Mouse (Mus musculus): ENCODE results near the gene Lrrc28. TPM values are rescaled to one million over a fixed set of nuclear protein-coding genes. Genes with fewer than 3 reads are reported as not detected.

The Lrrc28 gene
- polyA plus RNA-seq (2015; fragmentation: Nextera tagmentation; extraction: Ambion mirVana) = 23.5 and 24.1 TPM in 2 replicates

DNA sequence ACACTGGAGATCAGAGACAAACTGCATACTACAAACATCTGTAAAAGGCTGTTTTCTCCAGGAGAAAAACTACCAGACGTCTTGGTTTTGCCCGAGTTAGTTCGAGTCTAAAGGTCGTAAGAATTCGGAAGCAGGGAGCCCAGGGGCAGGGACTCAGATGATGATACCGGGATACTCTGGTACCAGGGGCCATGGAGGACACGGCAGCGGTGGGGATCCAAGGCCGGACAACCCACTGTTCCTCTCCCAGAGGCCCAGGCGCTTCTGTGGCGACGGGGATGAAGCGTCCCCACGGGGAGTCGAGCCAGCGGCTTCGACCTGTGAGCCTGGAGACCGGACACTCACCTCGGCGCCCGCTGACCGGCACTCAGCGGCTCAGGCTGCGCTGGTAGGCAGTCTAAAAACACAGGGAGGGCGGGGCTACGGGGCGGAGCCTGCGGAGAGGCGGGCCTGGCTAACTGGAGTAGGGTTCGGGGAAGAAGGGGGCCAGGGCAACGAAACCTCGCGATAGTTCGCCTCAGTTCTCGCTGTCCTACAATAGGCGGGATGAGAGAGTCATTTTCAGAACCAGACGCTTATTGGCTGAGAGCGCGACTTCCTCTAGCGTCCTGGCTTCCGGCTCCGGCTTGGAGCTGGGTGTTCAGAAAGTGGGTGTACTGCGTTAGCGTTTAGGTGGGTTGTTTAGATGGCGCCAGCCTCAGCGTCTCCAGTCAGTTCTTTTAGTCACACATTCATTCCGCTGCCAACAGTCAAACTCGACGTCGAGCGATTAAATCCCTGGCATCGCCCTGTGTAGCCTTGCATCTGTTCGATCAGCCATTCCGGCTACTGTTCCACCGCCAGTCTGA lies at the start of gene Lrrc28:
Lrrc28 (minus strand) TSS at position 436 of the 848 bp plus-strand sequence.
- Histone ChIP-seq H3K4me1 (peaks cover 34% of the 10 kb centered on the region), H3K9ac (peak within 1 kb of the TSS; percentile 94), H3K4me2 (peak within 1 kb of the TSS; percentile 72), H3K9me3 (no peaks in the 10 kb centered on the region), H3K4me3 (peak within 1 kb of the TSS; percentile 80), H3K36me3 (peaks cover 5% of the 10 kb centered on the region), H3K27me3 (no peaks in the 10 kb centered on the region), H3K27ac (peak within 1 kb of the TSS; percentile 95)
- WGBS = under 1% methylated on average over 55 of the region's 55 CpGs
- peak; percentile 99 for ATAC-seq (ENCODE audit: insufficient number of reproducible peaks, insufficient read depth, low FRiP score, low TSS enrichment, low read depth)

DNA sequence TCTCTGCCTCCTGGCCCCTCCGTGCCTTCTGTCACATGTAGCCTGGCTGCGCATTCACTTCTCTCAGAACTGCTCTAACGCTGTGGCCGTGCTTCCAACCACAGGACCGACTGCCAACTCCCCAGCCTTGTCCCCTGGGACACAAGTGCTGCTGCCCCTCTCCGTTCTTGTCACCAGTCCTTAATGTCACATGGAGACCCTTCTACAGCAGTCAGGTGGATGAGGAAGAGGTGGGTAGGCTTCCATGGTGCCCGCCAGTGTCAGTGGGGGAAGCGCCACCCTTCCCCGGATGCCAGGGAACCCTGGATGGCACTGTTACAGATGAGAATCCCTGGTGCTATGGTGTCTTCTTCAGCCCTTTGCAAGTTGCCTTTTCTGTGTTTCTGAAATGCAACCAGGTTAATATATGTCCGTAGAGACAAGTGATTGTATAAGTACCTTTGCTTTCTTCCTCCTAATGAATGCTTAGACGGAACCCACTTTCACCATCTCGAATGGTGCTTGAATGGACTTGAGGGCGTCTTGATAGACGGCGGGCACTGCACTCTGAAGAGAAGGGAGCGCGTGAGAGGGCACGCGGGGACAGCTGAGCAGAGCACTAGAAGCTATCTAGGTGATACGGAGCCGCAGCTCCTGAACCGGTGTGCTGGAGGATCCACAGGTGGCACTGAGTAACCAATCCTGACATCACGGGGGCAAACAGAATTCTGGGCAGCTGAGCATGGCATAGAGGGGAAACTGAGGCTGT lies 47.9 kb upstream of the Lrrc28 start:
- no peaks in the 10 kb centered on the region for H3K9me3 ChIP-seq
- WGBS = 91% methylated on average over 23 of the region's 23 CpGs

DNA sequence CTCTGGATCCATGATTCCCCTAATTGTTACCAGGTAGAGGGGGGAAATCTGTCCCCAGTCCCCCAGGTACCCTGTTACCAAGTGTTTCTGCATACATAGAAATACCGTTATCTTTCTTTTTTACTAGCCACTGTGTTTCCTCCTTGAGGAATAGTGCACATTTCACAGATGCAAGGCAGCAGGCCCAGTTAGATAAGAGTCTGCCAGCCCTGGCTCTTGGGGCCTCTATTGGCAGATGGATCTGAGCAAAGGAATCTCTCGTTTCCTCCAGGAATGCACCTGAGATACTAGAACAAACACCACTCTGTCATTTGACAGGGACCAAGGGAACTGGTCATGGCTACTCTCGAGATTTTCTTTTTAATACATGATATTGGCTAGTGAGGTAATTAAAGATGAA lies 47.1 kb upstream of the Lrrc28 start:
- no peak overlapping the region for H3K27ac ChIP-seq
- H3K4me3 ChIP-seq = no peak overlapping the region
- H3K4me1 ChIP-seq = no peaks in the 10 kb centered on the region
- WGBS = 77% methylated on average over 3 of the region's 3 CpGs
- H3K4me2 ChIP-seq = no peak overlapping the region
- ATAC-seq (ENCODE audit: insufficient number of reproducible peaks, insufficient read depth, low FRiP score, low TSS enrichment, low read depth) = no peak
- H3K9ac ChIP-seq = no peak overlapping the region
- H3K36me3 ChIP-seq = peaks cover 35% of the 10 kb centered on the region
- no peaks in the 10 kb centered on the region for H3K9me3 ChIP-seq
- no peaks in the 10 kb centered on the region for H3K27me3 ChIP-seq

More for the DNA sequence above, 47.9 kb upstream of the Lrrc28 start:
- no peaks in the 10 kb centered on the region for H3K27me3 ChIP-seq
- no peak overlapping the region for H3K4me3 ChIP-seq
- H3K4me1 ChIP-seq = no peaks in the 10 kb centered on the region
- H3K27ac ChIP-seq = no peak overlapping the region
- ATAC-seq (ENCODE audit: insufficient number of reproducible peaks, insufficient read depth, low FRiP score, low TSS enrichment, low read depth) = no peak
- no peak overlapping the region for H3K4me2 ChIP-seq
- H3K9ac ChIP-seq = no peak overlapping the region
- H3K36me3 ChIP-seq = peaks cover 36% of the 10 kb centered on the region

DNA sequence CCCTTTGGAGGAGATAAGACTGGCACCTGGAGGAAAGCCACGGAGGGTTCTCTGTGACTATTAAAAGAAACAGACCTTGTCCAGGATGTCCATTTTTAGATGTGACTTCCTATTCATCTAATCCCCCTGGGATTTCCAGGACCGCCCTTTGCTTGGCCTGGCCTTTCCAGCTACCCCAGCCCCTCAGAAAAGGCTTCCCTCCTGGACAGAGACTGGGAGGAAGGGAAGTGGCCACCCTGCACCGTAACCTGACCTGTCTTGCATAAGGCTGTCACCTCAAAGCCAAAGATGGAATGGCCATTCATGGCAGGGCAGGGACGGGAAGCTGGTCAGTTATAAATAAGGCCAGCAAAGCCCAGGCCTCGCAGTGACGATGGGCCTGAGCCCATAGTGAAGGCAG lies 46.0 kb upstream of the Lrrc28 start:
- no peaks in the 10 kb centered on the region for H3K27me3 ChIP-seq
- ATAC-seq (ENCODE audit: insufficient number of reproducible peaks, insufficient read depth, low FRiP score, low TSS enrichment, low read depth) = no peak
- no peak overlapping the region for H3K4me3 ChIP-seq
- peaks cover 30% of the 10 kb centered on the region for H3K36me3 ChIP-seq
- H3K9ac ChIP-seq = no peak overlapping the region
- no peak overlapping the region for H3K27ac ChIP-seq
- no peak overlapping the region for H3K4me2 ChIP-seq
- no peaks in the 10 kb centered on the region for H3K4me1 ChIP-seq
- H3K9me3 ChIP-seq = no peaks in the 10 kb centered on the region
- 76% methylated on average over 6 of the region's 6 CpGs for WGBS

DNA sequence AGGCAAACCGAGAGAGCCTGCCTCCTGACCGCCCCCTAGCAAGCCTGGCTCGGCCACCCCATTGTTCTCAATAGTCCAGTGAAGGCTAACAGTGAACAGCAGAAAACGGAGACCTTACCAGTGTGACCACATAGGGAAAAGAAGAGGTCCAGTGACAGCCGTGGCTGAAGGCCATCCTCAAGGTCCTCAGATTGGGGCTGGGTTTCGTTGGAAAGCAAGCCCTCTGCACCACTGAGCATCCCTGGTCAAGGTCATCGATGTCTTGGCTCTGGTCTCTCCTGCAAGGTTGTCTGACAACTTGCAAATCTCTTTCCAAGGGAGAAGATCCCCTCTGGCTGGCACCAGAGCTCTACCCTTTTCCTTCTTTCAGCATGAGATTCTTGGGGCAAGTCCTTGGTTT lies 44.7 kb upstream of the Lrrc28 start:
- no peaks in the 10 kb centered on the region for H3K27me3 ChIP-seq

DNA sequence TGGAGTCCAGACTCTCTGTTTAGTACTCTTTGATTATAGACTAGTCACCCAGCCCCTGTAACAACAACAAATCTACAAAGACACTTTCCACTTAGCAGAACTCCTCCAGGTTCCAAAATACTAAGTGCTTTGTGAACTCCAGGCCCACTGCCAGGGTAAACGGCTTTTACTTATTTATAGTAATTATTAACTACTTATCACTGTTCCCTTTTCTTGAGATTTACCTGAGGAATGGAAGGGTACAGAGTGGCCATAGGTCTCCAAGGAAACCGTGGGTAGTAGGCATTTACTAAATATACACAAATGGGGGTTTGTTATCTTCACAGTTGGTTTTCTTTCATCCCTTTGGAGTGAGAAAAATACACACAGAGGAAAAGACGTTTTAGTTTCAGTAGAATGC lies 43.2 kb upstream of the Lrrc28 start:
- Histone ChIP-seq H3K4me3 (no peak overlapping the region), H3K36me3 (peaks cover 40% of the 10 kb centered on the region), H3K9me3 (peaks cover 6% of the 10 kb centered on the region; the same call in 1 of the 2 replicates), H3K4me1 (no peaks in the 10 kb centered on the region), H3K4me2 (no peak overlapping the region), H3K27me3 (no peaks in the 10 kb centered on the region), H3K27ac (no peak overlapping the region), H3K9ac (no peak overlapping the region)
- WGBS = 76% methylated on average over 3 of the region's 3 CpGs
- no peak for ATAC-seq (ENCODE audit: insufficient number of reproducible peaks, insufficient read depth, low FRiP score, low TSS enrichment, low read depth)

More for the DNA sequence above, 44.7 kb upstream of the Lrrc28 start:
- Histone ChIP-seq H3K9ac (no peak overlapping the region), H3K4me1 (no peaks in the 10 kb centered on the region), H3K9me3 (peaks cover 6% of the 10 kb centered on the region; the same call in 1 of the 2 replicates), H3K4me3 (no peak overlapping the region), H3K27ac (no peak overlapping the region), H3K36me3 (peaks cover 41% of the 10 kb centered on the region), H3K4me2 (no peak overlapping the region)
- no peak for ATAC-seq (ENCODE audit: insufficient number of reproducible peaks, insufficient read depth, low FRiP score, low TSS enrichment, low read depth)
- 87% methylated on average over 7 of the region's 7 CpGs for WGBS

DNA sequence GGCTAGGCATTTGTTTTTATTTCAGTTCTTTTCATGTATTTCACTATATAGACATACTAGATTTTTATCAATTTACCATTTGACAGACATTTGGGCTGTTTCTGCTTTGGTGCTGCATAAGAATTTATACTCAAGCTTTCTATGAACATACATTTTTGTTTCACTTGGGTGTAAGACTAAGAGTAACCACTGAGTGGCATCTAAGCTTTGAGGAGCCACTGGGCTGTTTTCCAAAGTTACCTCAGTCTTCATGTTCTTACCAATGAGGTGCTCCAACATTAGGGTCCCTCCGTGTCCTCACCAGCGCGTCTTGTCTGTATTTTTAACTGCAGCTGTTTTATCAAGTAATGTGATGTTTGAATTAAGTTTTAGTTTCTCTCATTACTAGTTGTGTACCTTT lies 41.5 kb upstream of the Lrrc28 start:
- Histone ChIP-seq H3K27me3 (no peaks in the 10 kb centered on the region), H3K36me3 (peaks cover 48% of the 10 kb centered on the region), H3K27ac (no peak overlapping the region), H3K9ac (no peak overlapping the region), H3K4me3 (no peak overlapping the region), H3K4me2 (no peak overlapping the region), H3K9me3 (peaks cover 6% of the 10 kb centered on the region; the same call in 1 of the 2 replicates), H3K4me1 (no peaks in the 10 kb centered on the region)
- 95% methylated on average over 3 of the region's 3 CpGs for WGBS
- ATAC-seq (ENCODE audit: insufficient number of reproducible peaks, insufficient read depth, low FRiP score, low TSS enrichment, low read depth) = no peak

DNA sequence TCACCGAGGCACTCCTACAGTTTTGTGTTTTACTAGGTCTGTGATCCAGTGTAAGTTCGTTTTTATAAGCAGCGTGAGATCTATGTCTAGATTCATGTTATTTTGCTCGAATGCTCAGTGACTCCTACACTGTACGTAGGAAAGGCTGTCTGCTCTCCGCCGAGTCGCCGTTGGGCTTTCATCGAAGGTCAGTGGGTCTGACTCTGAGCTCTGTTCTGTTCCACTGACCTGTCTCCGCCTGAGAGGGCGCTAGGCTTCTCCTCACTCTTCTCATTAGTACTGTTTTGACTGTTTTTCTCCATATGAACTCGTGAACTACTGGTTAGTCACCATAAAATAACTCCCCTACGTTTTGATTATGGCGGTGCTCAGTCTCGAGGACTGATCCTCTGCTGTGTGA lies 37.9 kb upstream of the Lrrc28 start:
- Histone ChIP-seq H3K27ac (no peak overlapping the region), H3K36me3 (peaks cover 64% of the 10 kb centered on the region), H3K4me2 (no peak overlapping the region), H3K9ac (no peak overlapping the region), H3K4me3 (no peak overlapping the region), H3K4me1 (no peaks in the 10 kb centered on the region), H3K9me3 (peaks cover 6% of the 10 kb centered on the region; the same call in 1 of the 2 replicates), H3K27me3 (no peaks in the 10 kb centered on the region)
- 86% methylated on average over 16 of the region's 16 CpGs for WGBS
- no peak for ATAC-seq (ENCODE audit: insufficient number of reproducible peaks, insufficient read depth, low FRiP score, low TSS enrichment, low read depth)

DNA sequence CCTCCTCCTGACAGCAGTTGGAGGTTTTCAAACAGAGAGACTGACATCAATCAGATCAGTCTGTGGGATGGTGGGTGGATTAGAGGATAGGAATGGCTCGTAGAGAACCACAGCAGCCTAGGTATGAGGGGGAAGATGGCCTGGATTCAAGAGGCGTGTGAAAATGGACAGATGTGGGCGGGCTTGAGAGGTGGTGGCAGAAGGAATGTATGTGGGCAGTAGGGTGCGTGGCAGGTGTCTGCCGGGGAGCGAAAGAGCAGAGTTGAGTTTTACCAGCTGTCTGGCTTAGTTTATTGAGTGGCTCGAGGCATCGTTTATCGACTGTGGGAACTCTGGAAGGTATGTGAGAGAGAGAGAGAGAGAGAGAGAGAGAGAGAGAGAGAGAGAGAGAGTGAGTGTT lies 36.0 kb upstream of the Lrrc28 start:
- H3K9me3 ChIP-seq = peaks cover 6% of the 10 kb centered on the region; the same call in 1 of the 2 replicates
- H3K36me3 ChIP-seq = peaks cover 64% of the 10 kb centered on the region
- H3K4me3 ChIP-seq = no peak overlapping the region
- ATAC-seq (ENCODE audit: insufficient number of reproducible peaks, insufficient read depth, low FRiP score, low TSS enrichment, low read depth) = no peak
- 76% methylated on average over 9 of the region's 9 CpGs for WGBS
- H3K27ac ChIP-seq = no peak overlapping the region
- H3K9ac ChIP-seq = no peak overlapping the region
- no peaks in the 10 kb centered on the region for H3K4me1 ChIP-seq
- H3K27me3 ChIP-seq = no peaks in the 10 kb centered on the region
- no peak overlapping the region for H3K4me2 ChIP-seq

DNA sequence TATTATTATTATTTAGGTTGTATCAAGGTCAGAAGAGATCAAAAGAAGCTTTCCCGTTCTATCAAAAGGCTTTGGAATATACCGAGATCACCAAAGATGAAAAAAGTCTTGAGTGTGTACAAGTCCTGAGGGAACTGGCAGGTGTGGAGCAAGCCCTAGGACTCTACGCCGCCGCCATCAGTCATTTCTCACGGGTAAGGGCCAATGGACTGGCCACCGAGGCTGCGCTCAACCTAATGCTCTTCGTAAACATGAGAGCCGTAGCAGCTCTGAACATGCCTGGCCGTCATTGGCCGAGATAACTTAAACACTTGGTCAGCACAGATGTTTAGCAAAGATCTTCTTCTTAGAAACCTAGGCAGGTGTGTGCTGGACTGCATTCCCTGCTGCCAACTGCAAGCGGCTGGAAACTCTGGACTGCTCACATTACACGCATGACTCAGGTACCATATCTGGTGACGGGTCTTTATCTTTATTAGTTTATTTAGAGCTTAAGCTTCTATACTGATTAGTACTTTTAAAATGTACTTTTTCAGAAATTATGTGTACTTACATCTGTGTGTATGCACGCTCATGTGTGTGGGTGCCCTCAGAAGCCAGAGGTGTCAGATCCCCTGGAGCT lies 33.9 kb upstream of the Lrrc28 start:
- Histone ChIP-seq H3K9ac (no peak overlapping the region), H3K27ac (no peak overlapping the region), H3K4me2 (no peak overlapping the region), H3K27me3 (no peaks in the 10 kb centered on the region), H3K9me3 (no peaks in the 10 kb centered on the region), H3K4me1 (no peaks in the 10 kb centered on the region), H3K36me3 (peaks cover 46% of the 10 kb centered on the region), H3K4me3 (no peak overlapping the region)
- 92% methylated on average over 16 of the region's 16 CpGs for WGBS
- ATAC-seq (ENCODE audit: insufficient number of reproducible peaks, insufficient read depth, low FRiP score, low TSS enrichment, low read depth) = no peak

DNA sequence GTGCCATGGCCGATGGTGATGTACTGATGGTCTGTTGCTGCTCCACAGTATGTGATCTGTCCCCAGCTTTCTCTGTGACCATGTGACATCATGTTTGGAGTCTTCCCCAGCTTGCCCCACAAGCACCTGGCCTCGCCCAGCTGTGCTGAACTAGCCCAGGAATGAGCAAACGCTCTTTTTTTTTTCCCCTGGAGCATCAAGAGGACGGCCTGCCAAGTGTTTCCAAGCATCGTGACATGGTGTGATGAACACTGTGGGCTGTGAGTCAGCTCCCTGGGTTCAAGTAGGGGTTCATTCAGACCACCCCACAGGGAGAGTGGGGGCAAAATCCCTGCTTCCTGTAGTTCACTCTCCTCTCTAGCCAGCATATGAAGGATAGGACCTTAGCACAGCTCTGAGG lies 28.6 kb upstream of the Lrrc28 start:
- no peak for ATAC-seq (ENCODE audit: insufficient number of reproducible peaks, insufficient read depth, low FRiP score, low TSS enrichment, low read depth)
- H3K36me3 ChIP-seq = peaks cover 38% of the 10 kb centered on the region
- H3K9ac ChIP-seq = no peak overlapping the region
- H3K4me3 ChIP-seq = no peak overlapping the region
- H3K9me3 ChIP-seq = no peaks in the 10 kb centered on the region; the same call in 1 of the 2 replicates
- no peak overlapping the region for H3K4me2 ChIP-seq
- 86% methylated on average over 5 of the region's 5 CpGs for WGBS
- no peaks in the 10 kb centered on the region for H3K27me3 ChIP-seq
- no peaks in the 10 kb centered on the region for H3K4me1 ChIP-seq
- no peak overlapping the region for H3K27ac ChIP-seq

Measured in embryonic facial prominence, embryonic 13.5 days (tissue).